ENCODE assay signal across 24 mouse cellular contexts in genomic region chr4:154730646-154731045, GRCm38 (mm10).
DNase-seq lines count a peak whose midpoint lies in the region; ATAC-seq and TF ChIP-seq lines count a peak whose summit lies in the region.
"Had no signal": no experiment of that assay in that cellular context is flagged by ENCODE, and none has a peak within 500 bp of the region (broad histone marks: within the 10 kb centered on the region; RNA-seq: fewer than 3 reads in every experiment).

No protein-coding gene starts in this region.

- no peaks in the 10 kb centered on the region for H3K36me3 ChIP-seq in limb, embryonic 12.5 days
- no peaks in the 10 kb centered on the region for H3K36me3 ChIP-seq in intestine, postnatal 0 days (ENCODE audit: control insufficient read depth, insufficient read depth)
- H3K36me3 ChIP-seq: embryonic facial prominence, embryonic 12.5 days; embryonic facial prominence, embryonic 15.5 days; hindbrain, embryonic 12.5 days; hindbrain, embryonic 15.5 days had no signal

- H3K4me2 ChIP-seq in limb, embryonic 12.5 days: peak overlapping the region; percentile 23; the same call in 1 of the 2 replicates
- no peak overlapping the region for H3K4me2 ChIP-seq in intestine, postnatal 0 days (replicated peaks; ENCODE audit: low read depth)
- H3K4me2 ChIP-seq: embryonic facial prominence, embryonic 12.5 days; embryonic facial prominence, embryonic 15.5 days; heart, embryonic 11.5 days; hindbrain, embryonic 12.5 days; hindbrain, embryonic 15.5 days had no signal

- H3K9me3 ChIP-seq in limb, embryonic 12.5 days: no peaks in the 10 kb centered on the region
- H3K9me3 ChIP-seq in intestine, postnatal 0 days (ENCODE audit: control insufficient read depth): no peaks in the 10 kb centered on the region
- H3K9me3 ChIP-seq: embryonic facial prominence, embryonic 12.5 days; embryonic facial prominence, embryonic 15.5 days; hindbrain, embryonic 12.5 days; hindbrain, embryonic 15.5 days had no signal

- H3K27ac ChIP-seq in limb, embryonic 12.5 days: peak overlapping the region; percentile 81
- H3K27ac ChIP-seq in intestine, postnatal 0 days (ENCODE audit: low read depth, low read length): no peak overlapping the region
- H3K27ac ChIP-seq: embryonic facial prominence, embryonic 12.5 days; embryonic facial prominence, embryonic 15.5 days; heart, adult 2 months; hindbrain, embryonic 15.5 days had no signal

- 0 out of 2 replicates have a peak, but pooled peaks have one; percentile 2 for ATAC-seq in limb, embryonic 12.5 days (ENCODE audit: insufficient number of reproducible peaks, insufficient read depth, low FRiP score, low TSS enrichment, low read depth)
- ATAC-seq in intestine, postnatal 0 days: no peak
- ATAC-seq: forebrain, embryonic 14.5 days; forebrain, postnatal 0 days had no signal

- H3K27me3 ChIP-seq in limb, embryonic 12.5 days: no peaks in the 10 kb centered on the region
- no peaks in the 10 kb centered on the region for H3K27me3 ChIP-seq in intestine, postnatal 0 days (replicated peaks; ENCODE audit: control insufficient read depth, insufficient read depth, low read length)
- H3K27me3 ChIP-seq: CH12.LX; embryonic facial prominence, embryonic 12.5 days; hindbrain, embryonic 12.5 days; hindbrain, embryonic 15.5 days had no signal

- H3K9ac ChIP-seq in limb, embryonic 12.5 days (replicated peaks): no peak overlapping the region
- H3K9ac ChIP-seq in intestine, postnatal 0 days (ENCODE audit: low read depth, low read length): no peak overlapping the region
- H3K9ac ChIP-seq: embryonic facial prominence, embryonic 12.5 days; embryonic facial prominence, embryonic 15.5 days; forebrain, postnatal 0 days; hindbrain, embryonic 12.5 days; hindbrain, embryonic 15.5 days had no signal

- H3K4me3 ChIP-seq in limb, embryonic 12.5 days (replicated peaks): no peak overlapping the region
- no peak overlapping the region for H3K4me3 ChIP-seq in intestine, postnatal 0 days (ENCODE audit: low read depth, low read length)
- H3K4me3 ChIP-seq: embryonic facial prominence, embryonic 12.5 days; embryonic facial prominence, embryonic 15.5 days; heart, adult 2 months; hindbrain, embryonic 12.5 days; hindbrain, embryonic 15.5 days had no signal

- peak; percentile 66 for DNase-seq in heart, adult 11 months
- no peak for DNase-seq in heart, adult 8-10 months (ENCODE audit: low spot score)
- DNase-seq in forelimb bud, embryonic 11.5 days (ENCODE audit: low read depth, low spot score): peak; percentile 66
- no peak for DNase-seq in embryo, embryonic 10 days (ENCODE audit: low spot score)
- no peak for DNase-seq in kidney, adult 8-10 months
- DNase-seq: adrenal gland, adult 2 months; adrenal gland, postnatal 14 days; B cell, adult 2 months; cerebellum, adult 11 months; cerebellum, adult 8-10 months; cerebellum, postnatal 10 days; cerebellum, postnatal 36 days; forebrain, postnatal 0 days; gastrocnemius, postnatal 25 days; heart, adult 2 months had no signal

- H3K4me1 ChIP-seq in limb, embryonic 12.5 days (replicated peaks): peaks cover 82% of the 10 kb centered on the region
- no peaks in the 10 kb centered on the region for H3K4me1 ChIP-seq in intestine, postnatal 0 days (replicated peaks; ENCODE audit: control insufficient read depth, insufficient read depth, low read length)

- TF ChIP-seq CTCF in intestine, postnatal 0 days (IDR thresholded peaks at IDR 0.05; ENCODE audit: low read depth): no peak

- 44% methylated on average over 5 of the region's 5 CpGs for WGBS in limb, embryonic 12.5 days
- WGBS in intestine, postnatal 0 days: 91% methylated on average over 5 of the region's 5 CpGs

Comparison
In these comparisons a context has a peak if more than half of its experiments do, and no peak if none do; other contexts are left out.
1. DNase-seq: peak in heart, adult 11 months (single experiment) and forelimb bud, embryonic 11.5 days (single experiment); none in heart, adult 8-10 months (single experiment), embryo, embryonic 10 days (single experiment) and kidney, adult 8-10 months (0 of 2).